Mouse (Mus musculus) CD8-positive naive resting alpha-beta T cell, adult 57 days (primary cell): ENCODE results near the gene Cald1. TPM values are rescaled to one million over a fixed set of nuclear protein-coding genes. Genes with fewer than 3 reads are reported as not detected.

Experiments
- total RNA-seq: library from RNA; stranded (reverse); gene quantifications from one replicate; pipeline ENCODE4 v1.2.4, GENCODE M21; 2023

The Cald1 gene
- total RNA-seq = not detected

DNA sequence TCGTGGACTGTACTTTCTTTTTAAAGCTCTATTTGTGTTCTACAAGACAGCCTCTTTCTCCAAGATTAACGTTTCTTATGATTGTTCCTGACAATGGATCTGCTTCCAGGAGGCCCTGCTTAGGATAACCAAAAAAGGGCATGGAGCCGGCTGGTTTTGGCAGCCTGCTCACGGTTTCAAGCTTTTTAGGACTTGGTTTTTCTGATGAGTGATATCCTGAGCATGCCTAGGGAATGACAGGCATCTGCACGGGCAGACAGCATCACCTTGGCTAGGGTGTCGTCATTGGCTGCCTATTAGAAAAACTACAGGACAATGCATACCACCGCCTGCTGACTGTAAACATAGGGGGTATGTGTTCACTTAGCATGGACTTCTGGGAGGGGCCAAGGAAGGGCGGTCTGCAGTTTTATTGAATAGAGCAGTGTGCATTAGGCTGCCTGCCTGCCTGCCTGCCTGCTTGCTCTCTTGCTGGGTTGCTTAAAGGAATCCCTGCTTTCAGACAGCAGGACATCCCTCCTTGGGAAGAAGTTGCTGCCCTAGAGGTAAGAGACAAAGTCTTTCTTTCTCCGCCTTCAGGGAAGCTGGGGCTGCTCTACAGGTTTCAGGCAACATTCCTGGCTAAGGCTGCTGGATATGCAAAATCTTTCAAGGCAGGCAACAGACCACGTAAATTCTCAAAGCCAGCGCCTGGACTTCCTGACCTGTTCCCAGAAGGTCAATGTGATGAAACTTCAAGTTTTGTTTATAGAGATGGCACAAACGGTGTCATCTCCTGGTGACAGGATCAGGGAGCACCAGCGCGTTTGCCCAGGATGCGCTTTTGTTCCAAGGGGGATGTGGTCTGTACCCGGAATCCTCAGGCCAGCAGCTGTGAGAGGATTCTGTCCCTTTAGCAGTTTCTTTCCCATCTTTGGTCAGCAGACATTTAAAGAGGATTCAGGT, at the start of gene Cald1:
TSS of gene Cald1 (plus strand) at position 380 of the 945 bp plus-strand sequence.

DNA sequence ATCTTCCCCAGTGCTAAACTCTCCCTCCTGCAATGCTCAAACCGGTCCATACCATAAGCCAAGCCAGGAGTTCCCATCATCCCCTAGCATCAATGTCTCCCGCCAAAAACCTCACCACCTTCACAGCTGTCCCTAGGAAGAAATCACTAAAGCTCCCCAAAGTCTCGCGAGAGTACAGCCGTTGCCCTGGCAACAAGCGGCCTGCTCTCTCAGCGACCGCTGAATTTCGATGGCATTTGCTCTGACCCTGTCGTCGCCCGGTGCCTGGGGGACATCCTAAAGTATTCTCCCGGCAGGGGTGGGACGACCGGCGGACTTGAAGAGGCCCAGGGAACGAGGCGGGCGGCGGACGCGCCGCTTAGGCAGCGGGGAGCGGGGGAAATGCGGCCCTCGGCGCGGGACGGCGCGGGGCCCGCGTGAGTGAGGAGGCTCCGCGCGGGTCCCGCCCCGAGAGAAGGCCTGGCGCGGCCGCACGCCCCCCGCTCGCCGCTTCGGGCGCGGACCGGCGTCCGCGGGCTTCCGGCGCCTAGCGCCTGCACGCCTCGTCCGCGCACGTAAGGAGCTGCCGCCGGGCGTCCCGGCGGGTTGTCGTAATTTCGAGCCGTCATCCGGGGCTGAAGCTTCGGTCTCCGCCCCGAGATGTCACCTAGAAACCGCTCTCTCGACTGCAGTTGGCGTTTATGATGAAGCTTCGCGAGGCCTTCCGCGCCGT, 182.1 kb downstream of the Cald1 start, which contains the start of gene Agbl3:
TSS of gene Agbl3 (plus strand) at position 202 of the 712 bp plus-strand sequence.

Other genes starting within 250 kb of the Cald1 start
- not detected for gene Akr1b8, start 244.4 kb upstream of the Cald1 start, total RNA-seq
- 26.4 TPM for gene Akr1b10, start 214.3 kb upstream of the Cald1 start, total RNA-seq
- 0.40 TPM for gene Akr1b7, start 186.2 kb upstream of the Cald1 start, total RNA-seq
- 37.1 TPM for gene Bpgm, start 122.3 kb upstream of the Cald1 start, total RNA-seq
- gene Agbl3, start 181.9 kb downstream of the Cald1 start, total RNA-seq = 4.1 TPM